Mouse (Mus musculus) stomach, postnatal 0 days (tissue): ENCODE results near the gene Adgrl2. TPM values are rescaled to one million over a fixed set of nuclear protein-coding genes. Genes with fewer than 3 reads are reported as not detected.

Source experiments
- ATAC-seq: fragments of 200-750 bp; cut with Nextera tagmentation; 2 replicates; pipeline ENCODE4 v1.8.0; 2017; ENCODE audit not compliant: low FRiP score, low TSS enrichment
- DNase-seq: peaks from one replicate; pipeline ENCODE4 v3.0.0-alpha.2; 2016; ENCODE audit warnings: low spot score
- H3K27ac ChIP-seq: fragments of 300-500 bp; sonication (generic); replicated peaks from 2 replicates; pipeline ENCODE4 v1.5.1; 2014; ENCODE audit warnings: mild to moderate bottlenecking, control low read depth
- H3K27me3 ChIP-seq: fragments of 300-500 bp; sonication (generic); 2 replicates; pipeline ENCODE4 v1.6.1; 2014; ENCODE audit warnings: low read length; ENCODE audit not compliant: control insufficient read depth, insufficient read depth
- H3K36me3 ChIP-seq: fragments of 300-500 bp; sonication (generic); 2 replicates; pipeline ENCODE4 v1.6.1; 2014; ENCODE audit warnings: low read length, mixed read lengths; ENCODE audit not compliant: control insufficient read depth, insufficient read depth
- H3K4me1 ChIP-seq: fragments of 300-500 bp; sonication (generic); replicated peaks from 2 replicates; pipeline ENCODE4 v1.6.1; 2014; ENCODE audit warnings: antibody characterized with exemption; ENCODE audit not compliant: control insufficient read depth, insufficient read depth
- H3K4me2 ChIP-seq: fragments of 300-500 bp; sonication (generic); replicated peaks from 2 replicates; pipeline ENCODE4 v1.6.1; 2014; ENCODE audit warnings: low read depth, mild to moderate bottlenecking, control low read depth, moderate library complexity
- H3K4me3 ChIP-seq: fragments of 300-500 bp; sonication (generic); 2 replicates; pipeline ENCODE4 v1.5.1; 2014; ENCODE audit warnings: low read depth, low read length, control low read depth
- H3K9ac ChIP-seq: fragments of 300-500 bp; sonication (generic); 2 replicates; pipeline ENCODE4 v1.6.1; 2014; ENCODE audit warnings: mild to moderate bottlenecking, low read length, control low read depth, mixed read lengths
- H3K9me3 ChIP-seq: fragments of 300-500 bp; sonication (generic); 2 replicates; pipeline ENCODE4 v1.6.1; 2016; ENCODE audit warnings: low read length; ENCODE audit not compliant: control insufficient read depth
- CTCF ChIP-seq: IDR thresholded peaks from 2 replicates; pipeline ENCODE4 v1.5.1; 2016; ENCODE audit warnings: antibody characterized with exemption, low read depth, mild to moderate bottlenecking, moderate library complexity
- EP300 ChIP-seq: optimal IDR thresholded peaks from 2 replicates; pipeline ENCODE3; 2016; ENCODE audit warnings: antibody characterized with exemption
- WGBS: fragments of 180-500 bp; shearing (Covaris S2); extraction: QIAGEN DNeasy Blood & Tissue Kit; methylation state at CpG from one replicate; pipeline ENCODE4 v1.1.7; 2014; 5-methylcytosine and 5-hydroxymethylcytosine counted together
- polyA plus RNA-seq: library from polyadenylated mRNA; unstranded; fragments of >200 nt; fragmentation: Nextera tagmentation; extraction: Ambion mirVana; gene quantifications from 2 replicates; pipeline ENCODE4 v1.2.1, GENCODE M21; 2015

The Adgrl2 gene
- 34.3 and 35.2 TPM in 2 replicates for polyA plus RNA-seq

- WGBS = under 1% methylated on average over 25 of the region's 25 CpGs
- TF ChIP-seq CTCF = peak; percentile 38
- no peak for TF ChIP-seq EP300
- H3K36me3 ChIP-seq = no peaks in the 10 kb centered on the region
- DNase-seq (no peak), ATAC-seq (no peak; the same call in 1 of the 2 replicates)
- H3K9ac ChIP-seq = peak within 1 kb of the TSS; percentile 86
- peak within 1 kb of the TSS; percentile 95 for H3K4me3 ChIP-seq
- no peaks in the 10 kb centered on the region for H3K9me3 ChIP-seq
- no peaks in the 10 kb centered on the region for H3K27me3 ChIP-seq
- no peaks in the 10 kb centered on the region for H3K4me1 ChIP-seq
- H3K27ac ChIP-seq = peak within 1 kb of the TSS; percentile 95
- H3K4me2 ChIP-seq = peak within 1 kb of the TSS; percentile 91
Measured at GRCm38 (mm10) chr3:148990531-148991003, at the start of gene Adgrl2. Gene Adgrl2 (minus strand): TSS chr3:148990555.

- Histone ChIP-seq H3K36me3 (no peaks in the 10 kb centered on the region), H3K27ac (no peak overlapping the region), H3K9ac (no peak overlapping the region), H3K27me3 (no peaks in the 10 kb centered on the region), H3K4me3 (no peak overlapping the region), H3K4me1 (peaks cover 3% of the 10 kb centered on the region; the same call in 1 of the 2 replicates), H3K4me2 (no peak overlapping the region), H3K9me3 (no peaks in the 10 kb centered on the region)
- 34% methylated on average over 4 of the region's 4 CpGs for WGBS
- DNase-seq (no peak), ATAC-seq (no peak)
- no peak for TF ChIP-seq CTCF
- TF ChIP-seq EP300 = no peak
Measured at GRCm38 (mm10) chr3:149038771-149039170, 48.4 kb upstream of the Adgrl2 start.

GRCm38 (mm10) chr3:149019925-149020324 lies 29.6 kb upstream of the Adgrl2 start:
- Histone ChIP-seq H3K36me3 (no peaks in the 10 kb centered on the region), H3K27me3 (no peaks in the 10 kb centered on the region), H3K4me2 (no peak overlapping the region), H3K27ac (no peak overlapping the region), H3K9ac (no peak overlapping the region), H3K9me3 (no peaks in the 10 kb centered on the region), H3K4me3 (no peak overlapping the region), H3K4me1 (no peaks in the 10 kb centered on the region)
- WGBS = 62% methylated on average over 5 of the region's 5 CpGs
- DNase-seq = no peak
- TF ChIP-seq EP300 = no peak
- TF ChIP-seq CTCF = peak; percentile 45
- ATAC-seq = no peak

- Histone ChIP-seq H3K4me3 (no peak overlapping the region), H3K9me3 (no peaks in the 10 kb centered on the region), H3K27ac (no peak overlapping the region), H3K36me3 (no peaks in the 10 kb centered on the region), H3K9ac (no peak overlapping the region), H3K4me1 (no peaks in the 10 kb centered on the region; the same call in 1 of the 2 replicates), H3K27me3 (no peaks in the 10 kb centered on the region), H3K4me2 (no peak overlapping the region)
- 72% methylated on average over 7 of the region's 7 CpGs for WGBS
- TF ChIP-seq CTCF (no peak), EP300 (no peak)
- ATAC-seq = no peak
- no peak for DNase-seq
Measured at GRCm38 (mm10) chr3:149009311-149009710, 19.0 kb upstream of the Adgrl2 start.

- TF ChIP-seq CTCF (no peak), EP300 (no peak)
- no peaks in the 10 kb centered on the region for H3K36me3 ChIP-seq
- ATAC-seq = peak; percentile 47; the same call in 1 of the 2 replicates
Measured at GRCm38 (mm10) chr3:149008634-149009023, 18.3 kb upstream of the Adgrl2 start.

GRCm38 (mm10) chr3:149007860-149008633 lies 17.7 kb upstream of the Adgrl2 start:
- Histone ChIP-seq H3K27me3 (no peaks in the 10 kb centered on the region), H3K9me3 (no peaks in the 10 kb centered on the region), H3K4me1 (no peaks in the 10 kb centered on the region; the same call in 1 of the 2 replicates), H3K9ac (no peak overlapping the region), H3K4me3 (no peak overlapping the region), H3K4me2 (peak overlapping the region; percentile 26; the same call in 1 of the 2 replicates), H3K27ac (no peak overlapping the region), H3K36me3 (no peaks in the 10 kb centered on the region)
- WGBS = 36% methylated on average over 20 of the region's 20 CpGs
- DNase-seq (peak; percentile 38), ATAC-seq (peak; percentile 83)
- no peak for TF ChIP-seq CTCF
- TF ChIP-seq EP300 = no peak

More at GRCm38 (mm10) chr3:149008634-149009023, 18.3 kb upstream of the Adgrl2 start:
- Histone ChIP-seq H3K4me3 (no peak overlapping the region), H3K9ac (no peak overlapping the region), H3K27me3 (no peaks in the 10 kb centered on the region), H3K4me2 (peak overlapping the region; percentile 26; the same call in 1 of the 2 replicates), H3K9me3 (no peaks in the 10 kb centered on the region), H3K4me1 (no peaks in the 10 kb centered on the region; the same call in 1 of the 2 replicates), H3K27ac (no peak overlapping the region)
- DNase-seq = no peak
- WGBS = 44% methylated on average over 6 of the region's 6 CpGs
